Mouse (Mus musculus) C2C12 (cell line): ENCODE measurements around the gene Fus. TPM values are rescaled to one million over a fixed set of nuclear protein-coding genes. Genes with fewer than 3 reads are reported as not detected.

Experiments used
- H3K27me3 ChIP-seq: one replicate; pipeline ENCODE4 v1.6.1; 2011; ENCODE audit not compliant: control insufficient read depth, insufficient read depth, insufficient read length
- H3K36me3 ChIP-seq: one replicate; pipeline ENCODE4 v1.6.1; 2011; ENCODE audit not compliant: control insufficient read depth, insufficient read depth
- H3K4me3 ChIP-seq: one replicate; pipeline ENCODE4 v1.5.1; 2011; ENCODE audit warnings: mild to moderate bottlenecking, control low read depth; ENCODE audit not compliant: poor library complexity, insufficient read depth, severe bottlenecking
- H3K79me2 ChIP-seq: one replicate; pipeline ENCODE4 v1.6.1; 2011; ENCODE audit not compliant: control insufficient read depth, insufficient read depth
- H3K79me3 ChIP-seq: one replicate; pipeline ENCODE4 v1.6.1; 2011; ENCODE audit warnings: low read depth, control low read depth
- H3ac ChIP-seq: one replicate; pipeline ENCODE3; 2011; ENCODE audit warnings: low read depth; ENCODE audit not compliant: control insufficient read depth, insufficient read length
- CEBPB ChIP-seq: IDR thresholded peaks from one replicate; pipeline ENCODE4 v1.6.1; 2011; ENCODE audit warnings: low read depth, mild to moderate bottlenecking, control low read depth, moderate library complexity
- CTCF ChIP-seq: IDR thresholded peaks from one replicate; pipeline ENCODE4 v1.5.1; 2011; ENCODE audit not compliant: control insufficient read depth, insufficient read depth, insufficient read length
- FOSL1 ChIP-seq: IDR thresholded peaks from one replicate; pipeline ENCODE4 v1.8.0; 2011; ENCODE audit warnings: mild to moderate bottlenecking, low read length; ENCODE audit not compliant: poor library complexity, insufficient read depth, severe bottlenecking
- MAX ChIP-seq: IDR thresholded peaks from one replicate; pipeline ENCODE4 v1.6.1; 2011; ENCODE audit warnings: mild to moderate bottlenecking, control low read depth
- MYOD1 ChIP-seq: IDR thresholded peaks from one replicate; pipeline ENCODE4 v1.6.1; 2011; ENCODE audit warnings: low read depth; ENCODE audit not compliant: control insufficient read depth, insufficient read length
- MYOG ChIP-seq: IDR thresholded peaks from one replicate; pipeline ENCODE4 v1.6.1; 2011; ENCODE audit not compliant: control insufficient read depth, insufficient read length; ENCODE audit errors: extremely low read depth
- USF1 ChIP-seq: IDR thresholded peaks from one replicate; pipeline ENCODE4 v1.6.1; 2011; ENCODE audit warnings: low read depth, mild to moderate bottlenecking, control low read depth, moderate library complexity
- polyA plus RNA-seq: library from polyadenylated mRNA; unstranded; fragments of >200 nt; fragmentation: generic; extraction: Trizol; gene quantifications from one replicate; pipeline ENCODE4 v1.2.1, GENCODE M21; 2012; ENCODE audit warnings: missing spikeins

Fus gene
- polyA plus RNA-seq, 1 experiment, result 468 TPM

- H3K79me3 ChIP-seq, result no peaks in the 10 kb centered on the region
- no peaks in the 10 kb centered on the region for H3K27me3 ChIP-seq
- H3K36me3 ChIP-seq, result no peaks in the 10 kb centered on the region
- no peaks in the 10 kb centered on the region for H3K79me2 ChIP-seq
- no peak for TF ChIP-seq MAX
- TF ChIP-seq CTCF, result no peak
- TF ChIP-seq USF1, result no peak
- TF ChIP-seq FOSL1, result no peak
- no peak for TF ChIP-seq MYOD1
- no peak for TF ChIP-seq MYOG
- no peak for TF ChIP-seq CEBPB
- no peak within 1 kb of the TSS for H3K4me3 ChIP-seq
- no peak within 1 kb of the TSS for H3ac ChIP-seq
These were observed 37.3 kb upstream of the Fus start, which contains the start of gene Prss8 for GRCm38 (mm10) chr7:127929923-127930322. Gene Prss8 (minus strand): TSS chr7:127930104.

- no peak overlapping the region for H3K4me3 ChIP-seq
- no peaks in the 10 kb centered on the region for H3K27me3 ChIP-seq
- no peaks in the 10 kb centered on the region for H3K79me2 ChIP-seq
- no peak overlapping the region for H3ac ChIP-seq
- no peaks in the 10 kb centered on the region for H3K36me3 ChIP-seq
- no peaks in the 10 kb centered on the region for H3K79me3 ChIP-seq
- no peak for TF ChIP-seq MYOD1
These were observed 36.6 kb upstream of the Fus start for GRCm38 (mm10) chr7:127930636-127931035.

GRCm38 (mm10) chr7:127931351-127932135 is 35.7 kb upstream of the Fus start:
- no peak overlapping the region for H3K4me3 ChIP-seq
- no peaks in the 10 kb centered on the region for H3K79me3 ChIP-seq
- no peaks in the 10 kb centered on the region for H3K36me3 ChIP-seq
- TF ChIP-seq MYOD1 (no peak), CTCF (no peak), USF1 (peak; percentile 96), MYOG (no peak), CEBPB (no peak), MAX (peak; percentile 37), FOSL1 (no peak)
- no peak overlapping the region for H3ac ChIP-seq
- H3K79me2 ChIP-seq, result no peaks in the 10 kb centered on the region
- H3K27me3 ChIP-seq, result no peaks in the 10 kb centered on the region

GRCm38 (mm10) chr7:127932273-127933031 is 34.8 kb upstream of the Fus start:
- Histone ChIP-seq H3ac (no peak overlapping the region), H3K36me3 (no peaks in the 10 kb centered on the region), H3K79me2 (no peaks in the 10 kb centered on the region), H3K27me3 (no peaks in the 10 kb centered on the region), H3K4me3 (no peak overlapping the region), H3K79me3 (no peaks in the 10 kb centered on the region)
- no peak for TF ChIP-seq FOSL1
- TF ChIP-seq MAX, result peak; percentile 84
- peak; percentile 90 for TF ChIP-seq MYOD1
- TF ChIP-seq USF1, result peak; percentile 56

GRCm38 (mm10) chr7:127934075-127934474 is 33.2 kb upstream of the Fus start:
- H3ac ChIP-seq, result no peak overlapping the region
- H3K27me3 ChIP-seq, result no peaks in the 10 kb centered on the region
- no peaks in the 10 kb centered on the region for H3K79me3 ChIP-seq
- no peaks in the 10 kb centered on the region for H3K36me3 ChIP-seq
- TF ChIP-seq CEBPB (no peak), FOSL1 (no peak), CTCF (no peak), MYOG (no peak), USF1 (no peak), MYOD1 (no peak), MAX (no peak)
- no peak overlapping the region for H3K4me3 ChIP-seq
- no peaks in the 10 kb centered on the region for H3K79me2 ChIP-seq

GRCm38 (mm10) chr7:127935028-127935722 is 32.1 kb upstream of the Fus start:
- Histone ChIP-seq H3K36me3 (no peaks in the 10 kb centered on the region), H3K79me2 (no peaks in the 10 kb centered on the region), H3K27me3 (no peaks in the 10 kb centered on the region), H3K79me3 (no peaks in the 10 kb centered on the region), H3K4me3 (peak overlapping the region; percentile 34), H3ac (peak overlapping the region; percentile 87)
- TF ChIP-seq MYOG (no peak), MYOD1 (peak; percentile 61), CTCF (peak; percentile 97)
